8 mouse cellular contexts compared by ENCODE assay signal in genomic region chr11:120821076-120821922, GRCm38 (mm10). TPM values are rescaled to one million over a fixed set of nuclear protein-coding genes. Genes with fewer than 3 reads are reported as not detected.
DNase-seq lines count a peak whose midpoint lies in the region; ATAC-seq lines count a peak whose summit lies in the region.

No protein-coding gene starts in this region.

- peaks cover 68% of the 10 kb centered on the region for H3K36me3 ChIP-seq in embryonic facial prominence, embryonic 13.5 days
- peaks cover 49% of the 10 kb centered on the region for H3K36me3 ChIP-seq in hindbrain, embryonic 15.5 days

- intact Hi-C loops in heart, postnatal 36 days (cut with DNase I): no loop called here

- ATAC-seq in embryonic facial prominence, embryonic 13.5 days (ENCODE audit: insufficient number of reproducible peaks, insufficient read depth, low FRiP score, low TSS enrichment, low read depth): no peak
- ATAC-seq in hindbrain, embryonic 15.5 days (ENCODE audit: low FRiP score, low read depth): no peak

- H3K27me3 ChIP-seq in embryonic facial prominence, embryonic 13.5 days: no peaks in the 10 kb centered on the region
- H3K27me3 ChIP-seq in hindbrain, embryonic 15.5 days: no peaks in the 10 kb centered on the region

- no peak overlapping the region for H3K27ac ChIP-seq in embryonic facial prominence, embryonic 13.5 days
- H3K27ac ChIP-seq in hindbrain, embryonic 15.5 days (replicated peaks): no peak overlapping the region

- 75% methylated on average over 14 of the region's 14 CpGs for WGBS in embryonic facial prominence, embryonic 13.5 days
- 77% methylated on average over 14 of the region's 14 CpGs for WGBS in hindbrain, embryonic 15.5 days

- peak overlapping the region; percentile 86 for H3K4me2 ChIP-seq in embryonic facial prominence, embryonic 13.5 days
- H3K4me2 ChIP-seq in hindbrain, embryonic 15.5 days: peak overlapping the region; percentile 85

- peak overlapping the region; percentile 95 for H3K9ac ChIP-seq in embryonic facial prominence, embryonic 13.5 days
- H3K9ac ChIP-seq in hindbrain, embryonic 15.5 days: peak overlapping the region; percentile 85

- no peaks in the 10 kb centered on the region for H3K9me3 ChIP-seq in embryonic facial prominence, embryonic 13.5 days
- H3K9me3 ChIP-seq in hindbrain, embryonic 15.5 days: no peaks in the 10 kb centered on the region

- DNase-seq in heart, adult 11 months: peak; percentile 94
- DNase-seq in heart, postnatal 36 days: no peak
- DNase-seq in lung, postnatal 25 days (ENCODE audit: low spot score): peak; percentile 47
- no peak for DNase-seq in thymus, postnatal 36 days
- no peak for DNase-seq in left cerebral cortex, adult 8-10 months (ENCODE audit: low spot score in 2 of 2)
- DNase-seq in kidney, adult 18-20 months: no peak

- H3K4me1 ChIP-seq in embryonic facial prominence, embryonic 13.5 days: peaks cover 40% of the 10 kb centered on the region
- peaks cover 45% of the 10 kb centered on the region for H3K4me1 ChIP-seq in hindbrain, embryonic 15.5 days (replicated peaks)

- peak overlapping the region; percentile 89 for H3K4me3 ChIP-seq in embryonic facial prominence, embryonic 13.5 days
- peak overlapping the region; percentile 64 for H3K4me3 ChIP-seq in hindbrain, embryonic 15.5 days

RNA-seq across cellular contexts. Expression of gene Fasn, which starts 3.0 kb away (rescaled TPM):
- 10 to 100 TPM; 17.3 to 65.9 TPM for total RNA-seq in heart, postnatal 36 days (2021)
- 49.3 and 52.2 TPM in 2 replicates for polyA plus RNA-seq in embryonic facial prominence, embryonic 13.5 days (2015; fragmentation: Nextera tagmentation; extraction: Ambion mirVana)
- 90.0 and 94.7 TPM in 2 replicates for polyA plus RNA-seq in hindbrain, embryonic 15.5 days (2015; fragmentation: Nextera tagmentation; extraction: Ambion mirVana)
- total RNA-seq in left cerebral cortex, adult 8-10 months (2022): 100 to 1,000 TPM; 176 to 199 (median 193) TPM

RNA-seq across cellular contexts. Expression of gene Dus1l, which starts 25.1 kb away (rescaled TPM):
- total RNA-seq in heart, postnatal 36 days (2021): 10 to 100 TPM; 25.0 to 29.0 TPM
- 53.7 and 61.0 TPM in 2 replicates for polyA plus RNA-seq in embryonic facial prominence, embryonic 13.5 days (2015; fragmentation: Nextera tagmentation; extraction: Ambion mirVana)
- polyA plus RNA-seq in hindbrain, embryonic 15.5 days (2015; fragmentation: Nextera tagmentation; extraction: Ambion mirVana): 45.2 and 48.6 TPM in 2 replicates
- 10 to 100 TPM; 41.4 to 47.9 (median 46.1) TPM for total RNA-seq in left cerebral cortex, adult 8-10 months (2022)

RNA-seq across cellular contexts. Expression of gene Gps1, which starts 37.2 kb away (rescaled TPM):
- total RNA-seq in heart, postnatal 36 days (2021): 10 to 100 TPM; 54.6 to 58.4 TPM
- 223 and 233 TPM in 2 replicates for polyA plus RNA-seq in embryonic facial prominence, embryonic 13.5 days (2015; fragmentation: Nextera tagmentation; extraction: Ambion mirVana)
- 275 and 300 TPM in 2 replicates for polyA plus RNA-seq in hindbrain, embryonic 15.5 days (2015; fragmentation: Nextera tagmentation; extraction: Ambion mirVana)
- total RNA-seq in left cerebral cortex, adult 8-10 months (2022): 100 to 1,000 TPM; 142 to 151 (median 146) TPM

RNA-seq across cellular contexts. Expression of gene Rfng, which starts 37.3 kb away (rescaled TPM):
- 10 to 100 TPM; 11.2 to 13.3 TPM for total RNA-seq in heart, postnatal 36 days (2021)
- 52.2 and 52.4 TPM in 2 replicates for polyA plus RNA-seq in embryonic facial prominence, embryonic 13.5 days (2015; fragmentation: Nextera tagmentation; extraction: Ambion mirVana)
- polyA plus RNA-seq in hindbrain, embryonic 15.5 days (2015; fragmentation: Nextera tagmentation; extraction: Ambion mirVana): 119 and 141 TPM in 2 replicates
- 10 to 100 TPM; 49.0 to 56.6 (median 52.3) TPM for total RNA-seq in left cerebral cortex, adult 8-10 months (2022)

RNA-seq across cellular contexts. Expression of gene Hmga1b, which starts 58.7 kb away (rescaled TPM):
- total RNA-seq in heart, postnatal 36 days (2021): 10 to 100 TPM; 22.1 to 34.1 TPM
- 4.3 and 9.4 TPM in 2 replicates for polyA plus RNA-seq in embryonic facial prominence, embryonic 13.5 days (2015; fragmentation: Nextera tagmentation; extraction: Ambion mirVana)
- 2.1 and 2.9 TPM in 2 replicates for polyA plus RNA-seq in hindbrain, embryonic 15.5 days (2015; fragmentation: Nextera tagmentation; extraction: Ambion mirVana)
- 10 to 100 TPM; 23.0 to 43.0 (median 30.6) TPM for total RNA-seq in left cerebral cortex, adult 8-10 months (2022)

Comparison
In these comparisons a context has a peak if more than half of its experiments do, and no peak if none do; other contexts are left out.
1. DNase-seq: peak in heart, adult 11 months (single experiment) and lung, postnatal 25 days (single experiment); none in heart, postnatal 36 days (0 of 2), thymus, postnatal 36 days (0 of 2), left cerebral cortex, adult 8-10 months (0 of 2) and kidney, adult 18-20 months (single experiment).